Mouse (Mus musculus) heart, embryonic 12.5 days (tissue): ENCODE data around the gene Sestd1. TPM values are rescaled to one million over a fixed set of nuclear protein-coding genes. Genes with fewer than 3 reads are reported as not detected.

Experiments used
- ATAC-seq: fragments of 200-750 bp; cut with Nextera tagmentation; 2 replicates; pipeline ENCODE4 v1.8.0; 2017; ENCODE audit warnings: moderate TSS enrichment, moderate library complexity; ENCODE audit not compliant: insufficient number of reproducible peaks, low FRiP score
- H3K27ac ChIP-seq: fragments of 300-500 bp; sonication (generic); 2 replicates; pipeline ENCODE4 v1.5.1; 2016; ENCODE audit warnings: mild to moderate bottlenecking, moderate library complexity; ENCODE audit not compliant: poor library complexity, severe bottlenecking
- H3K27me3 ChIP-seq: fragments of 300-500 bp; sonication (generic); replicated peaks from 2 replicates; pipeline ENCODE4 v1.6.1; 2016; ENCODE audit warnings: mild to moderate bottlenecking, moderate library complexity
- H3K36me3 ChIP-seq: fragments of 300-500 bp; sonication (generic); 2 replicates; pipeline ENCODE4 v1.6.1; 2016; ENCODE audit warnings: mild to moderate bottlenecking, moderate library complexity
- H3K4me1 ChIP-seq: fragments of 300-500 bp; sonication (generic); replicated peaks from 2 replicates; pipeline ENCODE4 v1.6.1; 2016; ENCODE audit warnings: mild to moderate bottlenecking
- H3K4me2 ChIP-seq: fragments of 300-500 bp; sonication (generic); 2 replicates; pipeline ENCODE4 v1.6.1; 2016; ENCODE audit warnings: mild to moderate bottlenecking, moderate library complexity
- H3K4me3 ChIP-seq: fragments of 300-500 bp; sonication (generic); 2 replicates; pipeline ENCODE4 v1.5.1; 2016; ENCODE audit warnings: mild to moderate bottlenecking
- H3K9ac ChIP-seq: fragments of 300-500 bp; sonication (generic); 2 replicates; pipeline ENCODE4 v1.6.1; 2016; ENCODE audit warnings: mild to moderate bottlenecking, moderate library complexity
- H3K9me3 ChIP-seq: fragments of 300-500 bp; sonication (generic); replicated peaks from 2 replicates; pipeline ENCODE4 v1.6.1; 2016; ENCODE audit warnings: mild to moderate bottlenecking, moderate library complexity
- WGBS: fragments of 180-500 bp; shearing (Covaris S2); methylation state at CpG from one replicate; pipeline ENCODE4 v1.1.7; 2016; 5-methylcytosine and 5-hydroxymethylcytosine counted together
- polyA plus RNA-seq: library from polyadenylated mRNA; unstranded; fragments of >200 nt; fragmentation: Nextera tagmentation; extraction: Ambion mirVana; gene quantifications from 2 replicates; pipeline ENCODE4 v1.2.1, GENCODE M21; 2016

Sestd1 gene
- polyA plus RNA-seq, 1 experiment from 2014 or later, result 12.5 TPM

DNA sequence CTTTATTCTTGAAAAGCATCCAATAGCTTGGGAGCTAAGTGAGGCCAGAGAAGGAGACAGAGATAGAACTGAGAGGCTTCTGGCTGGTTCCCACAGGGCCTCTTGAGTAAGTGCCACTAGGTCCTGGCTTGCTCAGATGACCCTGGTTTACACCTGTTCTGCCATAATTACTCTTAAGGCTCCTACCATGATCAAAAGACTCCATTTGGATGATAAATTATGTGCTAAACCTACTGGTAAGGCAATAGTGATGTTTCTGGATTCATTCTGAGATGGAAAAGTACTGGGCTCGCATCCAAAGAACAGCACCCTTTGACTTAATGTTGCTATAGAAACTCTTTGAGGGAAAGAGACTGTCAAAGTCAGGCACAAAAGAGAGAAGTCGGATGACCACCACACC lies 106.1 kb downstream of the Sestd1 start:
- no peak for ATAC-seq
- peaks cover 52% of the 10 kb centered on the region for H3K4me1 ChIP-seq
- no peaks in the 10 kb centered on the region for H3K27me3 ChIP-seq
- no peak overlapping the region for H3K9ac ChIP-seq
- no peaks in the 10 kb centered on the region for H3K36me3 ChIP-seq
- H3K4me2 ChIP-seq, result no peak overlapping the region
- no peak overlapping the region for H3K4me3 ChIP-seq
- 71% methylated on average over 2 of the region's 2 CpGs for WGBS
- H3K27ac ChIP-seq, result peak overlapping the region; percentile 59
- H3K9me3 ChIP-seq, result no peaks in the 10 kb centered on the region

DNA sequence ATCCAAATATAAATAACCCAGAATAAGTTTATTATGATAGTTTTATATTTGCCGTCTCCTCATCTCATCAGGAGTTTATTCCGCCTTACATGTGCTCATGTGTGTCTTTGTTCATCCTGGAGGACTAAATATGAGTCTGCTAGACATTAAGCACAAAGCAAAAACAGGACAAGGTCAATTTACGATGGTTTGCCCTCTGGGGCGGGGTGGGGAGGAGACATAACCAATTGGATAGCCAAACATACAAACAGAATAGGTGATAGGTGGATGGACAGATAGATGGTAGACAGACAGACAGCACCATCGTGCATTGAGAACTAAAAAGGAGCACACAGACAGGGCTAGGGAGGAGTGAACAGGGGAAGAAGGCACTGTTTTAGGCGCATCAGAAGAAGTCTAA lies 106.6 kb downstream of the Sestd1 start:
- Histone ChIP-seq H3K4me1 (peaks cover 52% of the 10 kb centered on the region), H3K36me3 (no peaks in the 10 kb centered on the region), H3K4me3 (no peak overlapping the region), H3K9ac (no peak overlapping the region), H3K27ac (peak overlapping the region; percentile 59), H3K4me2 (no peak overlapping the region), H3K27me3 (no peaks in the 10 kb centered on the region), H3K9me3 (no peaks in the 10 kb centered on the region)
- ATAC-seq, result no peak
- WGBS, result 78% methylated on average over 6 of the region's 6 CpGs

DNA sequence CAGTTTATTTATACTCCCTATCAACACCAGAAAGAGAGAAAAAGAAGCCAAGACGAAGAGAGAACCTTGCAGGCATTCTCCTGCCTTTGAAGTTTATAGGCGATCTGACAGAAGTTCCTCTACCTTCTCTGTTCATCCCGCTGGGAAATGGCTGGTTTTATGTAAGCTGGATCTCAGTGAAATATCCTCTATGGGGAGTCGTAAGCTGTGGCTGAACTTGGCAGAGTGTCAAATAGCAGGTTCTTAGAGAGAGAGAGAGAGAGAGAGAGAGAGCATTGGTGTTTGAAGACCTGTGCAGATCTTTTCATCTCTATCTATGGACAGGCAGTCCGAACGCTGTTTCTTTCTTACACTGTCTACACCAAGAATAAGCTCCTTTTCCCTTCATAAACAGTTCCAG lies 107.0 kb downstream of the Sestd1 start:
- no peak overlapping the region for H3K4me3 ChIP-seq
- no peaks in the 10 kb centered on the region for H3K27me3 ChIP-seq
- 41% methylated on average over 6 of the region's 6 CpGs for WGBS
- H3K4me2 ChIP-seq, result no peak overlapping the region
- ATAC-seq, result no peak
- no peak overlapping the region for H3K9ac ChIP-seq
- 0 out of 2 replicates have a peak, but pooled peaks cover under 1% of the 10 kb centered on the region for H3K36me3 ChIP-seq
- H3K27ac ChIP-seq, result peak overlapping the region; percentile 99
- H3K9me3 ChIP-seq, result no peaks in the 10 kb centered on the region
- peaks cover 56% of the 10 kb centered on the region for H3K4me1 ChIP-seq

DNA sequence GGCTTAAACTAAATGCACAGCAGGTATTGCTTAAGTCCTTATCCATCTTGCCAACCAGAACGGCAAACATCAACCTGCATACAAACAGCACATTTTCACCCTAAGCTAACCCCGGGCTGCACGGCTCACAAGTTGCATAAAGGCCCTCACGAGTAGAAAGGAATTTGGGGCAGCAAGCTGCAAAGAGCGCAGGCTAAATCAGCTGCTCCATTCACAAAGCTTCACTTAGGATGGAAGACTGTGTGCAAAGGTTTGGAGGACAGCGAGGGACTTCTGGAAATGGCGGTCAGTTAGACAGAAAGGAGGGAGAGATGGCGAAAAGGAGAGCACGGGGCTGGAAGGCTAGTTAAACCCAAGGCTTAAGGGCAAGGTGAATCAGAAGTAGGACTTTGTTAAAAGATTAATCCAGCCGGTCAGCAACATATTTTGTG lies 108.1 kb downstream of the Sestd1 start:
- peaks cover 61% of the 10 kb centered on the region for H3K4me1 ChIP-seq
- H3K36me3 ChIP-seq, result peaks cover 11% of the 10 kb centered on the region
- H3K27ac ChIP-seq, result peak overlapping the region; percentile 99
- H3K4me3 ChIP-seq, result peak overlapping the region; percentile 9; the same call in 1 of the 2 replicates
- WGBS, result 33% methylated on average over 10 of the region's 10 CpGs
- peak overlapping the region; percentile 21 for H3K9ac ChIP-seq
- peak overlapping the region; percentile 62 for H3K4me2 ChIP-seq
- ATAC-seq, result no peak
- H3K9me3 ChIP-seq, result no peaks in the 10 kb centered on the region
- H3K27me3 ChIP-seq, result no peaks in the 10 kb centered on the region

DNA sequence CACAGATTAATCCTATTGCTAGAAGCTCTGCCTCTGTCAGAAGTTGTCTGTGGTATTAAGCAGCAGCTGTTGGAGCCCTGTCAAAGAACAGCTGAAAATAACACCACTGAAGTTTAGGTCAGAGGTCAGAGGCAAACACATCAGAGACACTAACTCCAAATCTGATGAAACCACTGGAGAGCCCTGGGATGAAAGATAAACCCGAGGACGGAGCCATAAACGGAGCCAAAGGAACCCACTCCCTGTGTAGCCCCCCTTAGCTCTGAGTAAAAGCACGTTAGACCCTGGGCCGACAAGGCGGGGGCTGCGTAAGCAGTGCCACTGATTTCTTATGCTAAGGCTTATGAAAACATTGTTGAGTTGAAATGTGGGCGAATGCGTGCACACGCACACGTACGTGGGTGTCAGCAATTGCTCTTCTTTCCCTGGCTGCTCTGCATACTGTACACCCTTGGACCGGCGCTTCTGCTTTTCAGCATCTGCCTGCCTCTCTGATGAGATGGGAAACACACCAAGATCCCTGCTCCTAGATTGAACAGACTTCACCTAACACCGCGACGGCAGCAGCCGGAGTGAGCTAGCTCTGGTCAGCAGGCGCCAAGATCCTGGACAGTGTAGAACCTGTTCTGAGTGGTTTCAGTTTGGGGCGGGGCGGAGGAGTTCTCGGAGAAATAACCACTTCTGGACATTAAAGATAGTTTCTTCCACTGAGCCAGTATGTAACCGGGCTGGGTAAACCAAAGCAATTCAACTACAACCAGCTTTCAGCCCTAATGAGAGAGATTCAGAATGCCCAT lies 108.8 kb downstream of the Sestd1 start:
- 17% methylated on average over 23 of the region's 23 CpGs for WGBS
- no peak for ATAC-seq
- H3K27me3 ChIP-seq, result no peaks in the 10 kb centered on the region
- peaks cover 17% of the 10 kb centered on the region for H3K36me3 ChIP-seq
- peak overlapping the region; percentile 99 for H3K27ac ChIP-seq
- peak overlapping the region; percentile 9 for H3K4me3 ChIP-seq
- peak overlapping the region; percentile 62 for H3K4me2 ChIP-seq
- H3K9ac ChIP-seq, result peak overlapping the region; percentile 21
- H3K4me1 ChIP-seq, result peaks cover 63% of the 10 kb centered on the region
- H3K9me3 ChIP-seq, result no peaks in the 10 kb centered on the region

DNA sequence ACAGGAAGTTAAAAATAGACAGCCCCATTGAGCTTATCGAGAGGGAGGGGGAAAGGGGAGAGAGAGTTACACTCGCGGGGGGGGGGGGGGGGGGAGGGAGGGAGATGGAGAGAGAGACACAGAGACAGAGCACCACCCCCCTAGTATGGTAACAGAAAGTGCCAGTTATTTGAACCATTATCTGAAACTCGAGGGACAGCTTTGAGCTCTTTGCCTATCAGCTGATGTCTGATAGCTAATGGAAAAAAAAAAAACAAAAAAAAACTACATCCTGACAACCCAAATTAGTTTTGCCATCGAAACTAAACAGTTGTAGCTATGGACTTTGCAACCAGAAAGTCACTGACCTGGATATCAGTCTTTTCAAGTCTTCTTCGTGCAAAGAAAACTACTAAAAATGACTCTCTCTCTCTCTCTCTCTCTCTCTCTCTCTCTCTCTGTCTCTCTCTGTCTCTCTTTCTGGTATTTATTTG lies 109.7 kb downstream of the Sestd1 start, which contains the start of gene Ccdc141:
Gene Ccdc141 (minus strand): TSS at position 4 of the 473 bp plus-strand sequence.
- peaks cover 25% of the 10 kb centered on the region for H3K36me3 ChIP-seq
- peaks cover 62% of the 10 kb centered on the region for H3K4me1 ChIP-seq
- peak within 1 kb of the TSS; percentile 71 for H3K4me3 ChIP-seq
- no peaks in the 10 kb centered on the region for H3K27me3 ChIP-seq
- H3K9ac ChIP-seq, result peak within 1 kb of the TSS; percentile 88
- H3K27ac ChIP-seq, result peak within 1 kb of the TSS; percentile 99
- WGBS, result 5% methylated on average over 5 of the region's 6 CpGs
- no peaks in the 10 kb centered on the region for H3K9me3 ChIP-seq
- peak within 1 kb of the TSS; percentile 80 for H3K4me2 ChIP-seq
- no peak for ATAC-seq

DNA sequence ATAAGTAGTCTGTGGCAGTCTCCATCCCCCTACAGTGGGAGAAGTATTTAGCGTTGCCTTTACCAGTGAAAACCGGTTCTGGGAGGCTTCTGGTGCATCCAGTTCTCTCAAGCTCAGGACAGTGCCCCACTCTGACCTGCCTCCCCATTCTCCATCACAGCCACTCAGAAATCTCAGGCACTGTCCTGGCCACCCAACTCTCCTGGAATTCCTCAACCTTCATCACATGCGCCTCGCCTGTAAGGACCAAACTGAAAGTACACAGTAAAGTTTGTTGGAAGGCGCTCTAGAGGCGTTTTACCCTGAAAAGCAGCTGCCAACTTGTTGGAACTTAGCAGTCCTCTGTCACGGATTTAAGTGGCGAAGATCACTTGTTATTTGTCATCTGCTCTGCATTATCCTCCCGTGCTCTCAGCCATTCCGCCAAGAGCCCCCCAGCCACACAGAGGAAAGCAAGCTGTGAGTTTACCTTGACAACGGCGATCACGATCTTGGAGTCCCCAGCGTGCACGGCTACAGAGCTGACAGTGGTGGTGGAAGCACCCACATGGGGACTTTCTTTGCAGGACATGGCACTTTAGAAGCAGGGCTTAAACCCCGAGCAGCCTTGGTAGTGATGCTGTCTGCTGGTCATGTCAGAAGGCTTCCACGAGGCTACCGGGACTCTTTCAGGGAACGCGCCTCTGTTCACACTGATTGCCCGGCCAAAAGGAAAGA lies 110.3 kb downstream of the Sestd1 start:
- 2% methylated on average over 21 of the region's 21 CpGs for whole genome bisulfite sequencing
- peak overlapping the region; percentile 71 for H3K4me3 ChIP-seq
- peaks cover 25% of the 10 kb centered on the region for H3K36me3 ChIP-seq
- peak overlapping the region; percentile 80 for H3K4me2 ChIP-seq
- peak; percentile 66 for ATAC-seq
- peak overlapping the region; percentile 99 for H3K27ac ChIP-seq
- peaks cover 58% of the 10 kb centered on the region for H3K4me1 ChIP-seq
- H3K9me3 ChIP-seq, result no peaks in the 10 kb centered on the region
- no peaks in the 10 kb centered on the region for H3K27me3 ChIP-seq
- peak overlapping the region; percentile 88 for H3K9ac ChIP-seq

DNA sequence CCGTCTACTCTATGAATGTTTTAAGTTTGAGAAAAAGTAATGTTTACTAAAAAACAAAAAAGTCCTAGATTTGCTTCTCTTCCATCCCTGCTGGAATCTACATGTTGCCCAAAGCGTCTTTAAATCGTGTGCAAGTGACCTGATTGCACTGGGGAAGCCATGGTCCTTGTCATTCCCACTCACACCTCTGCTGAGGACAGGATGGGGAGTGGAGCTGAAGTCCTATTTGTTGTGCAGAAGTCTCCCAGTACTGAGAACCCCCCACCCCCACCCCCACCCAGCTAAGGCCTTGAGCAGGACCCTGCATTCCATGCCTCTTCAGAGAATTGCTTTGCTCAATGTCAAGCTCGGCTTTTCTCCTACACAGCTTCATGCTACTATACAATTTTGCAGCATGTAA lies 111.2 kb downstream of the Sestd1 start:
- 43% methylated on average over 4 of the region's 4 CpGs for WGBS
- ATAC-seq, result no peak
- H3K4me1 ChIP-seq, result peaks cover 58% of the 10 kb centered on the region
- H3K9me3 ChIP-seq, result no peaks in the 10 kb centered on the region
- H3K36me3 ChIP-seq, result peaks cover 30% of the 10 kb centered on the region
- H3K27me3 ChIP-seq, result no peaks in the 10 kb centered on the region
- H3K27ac ChIP-seq, result peak overlapping the region; percentile 99
- H3K4me2 ChIP-seq, result peak overlapping the region; percentile 80
- H3K4me3 ChIP-seq, result peak overlapping the region; percentile 71
- H3K9ac ChIP-seq, result peak overlapping the region; percentile 88

DNA sequence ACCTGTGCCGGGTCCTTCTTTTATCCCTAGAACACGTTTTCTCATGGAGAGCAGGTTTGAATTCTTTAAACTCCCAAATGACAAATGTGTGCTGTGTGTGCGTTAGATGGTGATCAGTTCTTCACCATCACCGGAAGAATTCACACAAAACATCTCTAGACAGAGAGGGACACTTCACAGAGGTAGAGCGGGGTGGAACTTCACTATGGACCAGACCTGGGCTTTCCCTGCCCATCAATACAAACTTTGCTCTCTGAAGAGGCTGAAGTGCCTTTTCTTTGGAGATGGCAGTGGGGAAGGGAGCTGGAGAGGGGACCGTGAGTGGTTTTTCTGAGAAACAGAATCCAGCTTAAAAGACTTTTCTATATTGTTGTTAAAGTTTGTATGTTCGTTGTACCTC lies 111.6 kb downstream of the Sestd1 start:
- no peaks in the 10 kb centered on the region for H3K27me3 ChIP-seq
- no peak for ATAC-seq
- H3K4me3 ChIP-seq, result peak overlapping the region; percentile 71
- peaks cover 53% of the 10 kb centered on the region for H3K4me1 ChIP-seq
- no peaks in the 10 kb centered on the region for H3K9me3 ChIP-seq
- peak overlapping the region; percentile 88 for H3K9ac ChIP-seq
- peak overlapping the region; percentile 80 for H3K4me2 ChIP-seq
- H3K27ac ChIP-seq, result peak overlapping the region; percentile 99
- 58% methylated on average over 7 of the region's 7 CpGs for WGBS
- H3K36me3 ChIP-seq, result peaks cover 31% of the 10 kb centered on the region

DNA sequence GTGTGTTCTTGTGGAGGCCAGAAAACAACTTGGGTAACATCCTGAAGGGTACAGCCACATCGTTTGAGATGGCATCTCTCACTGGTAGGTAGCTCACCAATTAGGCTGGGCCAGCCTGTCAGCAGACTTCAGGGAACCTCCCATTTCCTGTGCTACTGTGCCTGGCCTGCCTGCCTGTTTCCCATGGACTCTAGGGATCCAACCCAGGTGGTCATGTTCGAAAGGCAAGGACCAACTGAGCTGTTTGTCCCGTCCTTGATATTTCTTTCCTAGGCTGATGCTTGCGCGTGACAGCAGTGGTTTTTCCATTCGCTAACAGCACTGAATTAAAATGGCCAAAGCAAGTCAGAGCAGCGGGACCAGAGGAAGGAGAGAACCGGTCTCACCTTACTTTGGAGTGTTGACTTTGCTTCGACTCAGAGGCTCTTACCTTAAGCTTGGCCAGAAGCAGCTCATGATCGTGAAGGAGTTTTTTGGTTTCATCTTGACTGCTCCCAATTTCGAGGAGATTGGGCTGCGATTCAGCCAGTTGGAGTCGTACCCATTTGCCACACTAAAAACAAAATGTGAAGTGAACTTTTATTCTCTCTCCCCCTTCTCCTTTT lies 112.2 kb downstream of the Sestd1 start:
- Histone ChIP-seq H3K4me3 (peak overlapping the region; percentile 71), H3K27ac (peak overlapping the region; percentile 99), H3K4me1 (peaks cover 51% of the 10 kb centered on the region), H3K9ac (peak overlapping the region; percentile 88), H3K9me3 (no peaks in the 10 kb centered on the region), H3K27me3 (no peaks in the 10 kb centered on the region), H3K36me3 (peaks cover 32% of the 10 kb centered on the region), H3K4me2 (peak overlapping the region; percentile 80)
- ATAC-seq, result no peak
- 68% methylated on average over 13 of the region's 13 CpGs for WGBS

DNA sequence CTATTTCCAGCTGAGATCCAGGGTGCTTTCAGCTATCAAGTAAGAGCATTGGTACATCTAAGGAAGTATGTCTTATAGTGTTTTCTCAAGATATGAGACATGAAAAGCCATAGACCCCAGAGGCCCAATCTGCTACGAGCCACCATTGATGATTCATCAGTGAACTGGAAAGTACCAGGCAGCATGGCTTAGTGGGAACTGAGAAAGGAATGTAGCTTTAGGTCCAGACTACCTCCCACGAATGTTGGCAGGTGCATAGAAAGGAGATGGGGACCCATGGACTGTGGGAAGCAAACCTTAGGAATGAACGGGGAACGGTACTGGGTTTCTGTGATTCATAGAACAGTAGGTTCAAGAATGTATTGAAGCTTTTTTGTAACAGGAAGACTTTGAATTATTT lies 114.0 kb downstream of the Sestd1 start:
- Histone ChIP-seq H3K9me3 (no peaks in the 10 kb centered on the region), H3K36me3 (peaks cover 42% of the 10 kb centered on the region), H3K27me3 (no peaks in the 10 kb centered on the region), H3K4me2 (peak overlapping the region; percentile 39), H3K27ac (no peak overlapping the region), H3K9ac (no peak overlapping the region), H3K4me1 (peaks cover 41% of the 10 kb centered on the region), H3K4me3 (no peak overlapping the region)
- WGBS, result 62% methylated on average over 4 of the region's 4 CpGs
- ATAC-seq, result no peak
